Mouse (Mus musculus): Measurements from ENCODE around the gene Dnah6. TPM values are rescaled to one million over a fixed set of nuclear protein-coding genes. Genes with fewer than 3 reads are reported as not detected.

The Dnah6 gene
- polyA plus RNA-seq, 1 experiment from 2014 or later = 0.14 TPM

GRCm38 (mm10) chr6:73209598-73209997 is 11.9 kb downstream of the Dnah6 start:
- no peak overlapping the region for H3K27ac ChIP-seq (replicated peaks in 1 of 2; ENCODE audit: control insufficient read depth in 1 of 2, insufficient read depth in 1 of 2, low read depth in 2 of 2, low read length in 2 of 2)
- no peak overlapping the region for H3K4me2 ChIP-seq (ENCODE audit: low read length)
- H3K4me3 ChIP-seq (ENCODE audit: control insufficient read depth in 1 of 2, insufficient read depth in 1 of 2, low read depth in 1 of 2, low read length in 2 of 2) = no peak overlapping the region
- no peak for ATAC-seq (ENCODE audit: insufficient number of reproducible peaks, insufficient read depth, low FRiP score, low read depth)
- WGBS = 86% methylated on average over 6 of the region's 6 CpGs
- no peak overlapping the region for H3K9ac ChIP-seq (ENCODE audit: low read length)
- no peaks in the 10 kb centered on the region for H3K27me3 ChIP-seq (ENCODE audit: control insufficient read depth, insufficient read depth, low read length)
- H3K4me1 ChIP-seq (ENCODE audit: control insufficient read depth in 2 of 2, insufficient read depth in 2 of 2, low read length in 2 of 2) = no peaks in the 10 kb centered on the region
- H3K36me3 ChIP-seq (ENCODE audit: control insufficient read depth, insufficient read depth, low read length) = no peaks in the 10 kb centered on the region
- no peaks in the 10 kb centered on the region for H3K9me3 ChIP-seq (ENCODE audit: control insufficient read depth, low read length)

DNA sequence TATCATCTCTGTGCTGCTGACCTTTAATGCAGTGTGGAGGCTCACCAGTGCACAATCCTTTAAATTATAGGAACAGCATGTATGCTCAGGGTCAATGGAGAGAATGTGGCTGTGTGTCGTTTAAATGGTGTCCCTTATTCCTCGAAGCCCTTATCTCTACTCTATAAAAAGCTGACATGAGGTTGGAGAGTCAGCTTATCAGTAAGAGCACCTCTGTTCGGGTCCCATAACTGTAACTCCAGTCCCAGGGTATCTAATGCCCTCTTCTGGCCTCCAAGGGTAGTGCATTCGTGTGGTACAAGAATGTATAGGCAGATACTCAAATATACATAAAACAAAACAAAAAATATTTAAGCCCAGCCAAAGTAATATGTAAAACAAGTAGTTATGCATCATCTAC is 16.5 kb downstream of the Dnah6 start:
- Histone ChIP-seq H3K36me3 (ENCODE audit: control insufficient read depth, insufficient read depth, low read length) (no peaks in the 10 kb centered on the region), H3K4me3 (ENCODE audit: control insufficient read depth in 1 of 2, insufficient read depth in 1 of 2, low read depth in 1 of 2, low read length in 2 of 2) (no peak overlapping the region), H3K4me2 (ENCODE audit: low read length) (no peak overlapping the region), H3K9ac (ENCODE audit: low read length) (no peak overlapping the region), H3K9me3 (ENCODE audit: control insufficient read depth, low read length) (no peaks in the 10 kb centered on the region), H3K27ac (replicated peaks in 1 of 2; ENCODE audit: control insufficient read depth in 1 of 2, insufficient read depth in 1 of 2, low read depth in 2 of 2, low read length in 2 of 2) (no peak overlapping the region), H3K4me1 (ENCODE audit: control insufficient read depth in 2 of 2, insufficient read depth in 2 of 2, low read length in 2 of 2) (no peaks in the 10 kb centered on the region), H3K27me3 (ENCODE audit: control insufficient read depth, insufficient read depth, low read length) (no peaks in the 10 kb centered on the region)
- no peak for ATAC-seq (ENCODE audit: insufficient number of reproducible peaks, insufficient read depth, low FRiP score, low read depth)
- 44% methylated on average over 4 of the region's 4 CpGs for WGBS

DNA sequence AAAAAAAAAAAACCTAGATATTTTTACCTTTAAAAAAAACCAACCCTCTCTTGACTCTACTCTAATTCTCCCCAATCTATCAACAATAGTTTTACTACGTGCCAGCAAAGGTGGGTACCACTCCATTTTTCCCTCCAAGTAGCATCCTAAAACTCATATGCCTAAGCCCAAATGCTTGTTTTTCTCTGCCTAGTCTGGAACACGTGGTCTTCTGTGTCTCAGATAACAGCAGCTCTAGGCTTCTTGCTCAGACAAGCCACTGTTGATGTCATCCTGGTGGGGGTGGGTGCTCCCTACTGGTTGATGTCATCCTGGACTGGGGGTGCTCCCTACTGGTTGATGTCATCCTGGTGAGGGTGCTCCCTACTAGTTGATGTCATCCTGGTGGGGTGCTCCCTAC is 17.7 kb downstream of the Dnah6 start:
- WGBS = 56% methylated on average over 2 of the region's 2 CpGs
- no peaks in the 10 kb centered on the region for H3K27me3 ChIP-seq (ENCODE audit: control insufficient read depth, insufficient read depth, low read length)
- no peak for ATAC-seq (ENCODE audit: insufficient number of reproducible peaks, insufficient read depth, low FRiP score, low read depth)

DNA sequence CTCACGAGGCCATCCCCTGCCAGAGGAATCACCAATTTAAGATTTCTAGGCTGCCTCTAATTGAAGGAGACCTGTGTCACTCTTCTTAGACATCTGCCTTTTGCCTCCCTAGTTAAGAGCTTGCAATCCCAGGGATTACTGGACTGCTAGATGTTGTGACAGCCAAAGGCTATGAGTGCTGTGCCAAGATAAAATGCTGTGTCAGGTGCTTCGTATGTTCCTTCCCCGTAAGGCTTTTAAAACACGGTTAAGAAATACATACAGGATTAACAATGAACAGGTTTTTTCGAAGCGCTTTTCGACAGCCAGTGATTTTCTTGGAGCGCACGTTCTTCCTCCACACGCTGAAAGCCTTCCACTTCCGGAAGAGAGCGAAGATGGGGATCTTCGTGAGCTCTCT is 26.2 kb downstream of the Dnah6 start:
- Histone ChIP-seq H3K27ac (replicated peaks in 1 of 2; ENCODE audit: control insufficient read depth in 1 of 2, insufficient read depth in 1 of 2, low read depth in 2 of 2, low read length in 2 of 2) (no peak overlapping the region), H3K27me3 (ENCODE audit: control insufficient read depth, insufficient read depth, low read length) (no peaks in the 10 kb centered on the region), H3K4me1 (ENCODE audit: control insufficient read depth in 2 of 2, insufficient read depth in 2 of 2, low read length in 2 of 2) (no peaks in the 10 kb centered on the region), H3K4me2 (ENCODE audit: low read length) (no peak overlapping the region), H3K9me3 (ENCODE audit: control insufficient read depth, low read length) (peaks cover 4% of the 10 kb centered on the region; the same call in 1 of the 2 replicates), H3K36me3 (ENCODE audit: control insufficient read depth, insufficient read depth, low read length) (no peaks in the 10 kb centered on the region), H3K9ac (ENCODE audit: low read length) (no peak overlapping the region), H3K4me3 (ENCODE audit: control insufficient read depth in 1 of 2, insufficient read depth in 1 of 2, low read depth in 1 of 2, low read length in 2 of 2) (no peak overlapping the region)
- WGBS = 87% methylated on average over 13 of the region's 13 CpGs
- ATAC-seq (ENCODE audit: insufficient number of reproducible peaks, insufficient read depth, low FRiP score, low read depth) = no peak

More for the DNA sequence above, 17.7 kb downstream of the Dnah6 start:
- Histone ChIP-seq H3K9ac (ENCODE audit: low read length) (no peak overlapping the region), H3K27ac (replicated peaks in 1 of 2; ENCODE audit: control insufficient read depth in 1 of 2, insufficient read depth in 1 of 2, low read depth in 2 of 2, low read length in 2 of 2) (no peak overlapping the region), H3K4me1 (ENCODE audit: control insufficient read depth in 2 of 2, insufficient read depth in 2 of 2, low read length in 2 of 2) (no peaks in the 10 kb centered on the region), H3K4me2 (ENCODE audit: low read length) (no peak overlapping the region), H3K4me3 (ENCODE audit: control insufficient read depth in 1 of 2, insufficient read depth in 1 of 2, low read depth in 1 of 2, low read length in 2 of 2) (no peak overlapping the region), H3K9me3 (ENCODE audit: control insufficient read depth, low read length) (no peaks in the 10 kb centered on the region), H3K36me3 (ENCODE audit: control insufficient read depth, insufficient read depth, low read length) (no peaks in the 10 kb centered on the region)

DNA sequence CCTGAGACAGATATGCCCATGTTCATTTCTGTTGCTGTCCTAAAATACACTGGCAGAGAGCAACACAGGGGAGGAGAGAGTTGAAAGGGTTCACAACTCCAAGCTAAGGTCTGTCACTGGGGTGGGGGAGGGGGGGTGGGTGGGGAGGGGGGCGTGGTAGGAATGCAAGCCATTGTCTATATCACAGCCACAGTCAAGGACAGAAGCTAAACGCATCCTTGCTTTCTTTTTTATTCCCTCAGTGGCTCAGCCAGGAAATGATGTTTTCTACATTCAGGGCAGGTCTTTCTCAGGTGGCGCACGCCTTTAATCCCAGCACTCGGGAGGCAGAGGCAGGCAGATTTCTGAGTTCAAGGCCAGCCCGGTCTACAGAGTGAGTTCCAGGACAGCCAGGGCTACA is 30.7 kb downstream of the Dnah6 start:
- Histone ChIP-seq H3K27ac (replicated peaks in 1 of 2; ENCODE audit: control insufficient read depth in 1 of 2, insufficient read depth in 1 of 2, low read depth in 2 of 2, low read length in 2 of 2) (no peak overlapping the region), H3K9me3 (ENCODE audit: control insufficient read depth, low read length) (no peaks in the 10 kb centered on the region), H3K36me3 (ENCODE audit: control insufficient read depth, insufficient read depth, low read length) (no peaks in the 10 kb centered on the region), H3K27me3 (ENCODE audit: control insufficient read depth, insufficient read depth, low read length) (no peaks in the 10 kb centered on the region), H3K9ac (ENCODE audit: low read length) (no peak overlapping the region), H3K4me3 (ENCODE audit: control insufficient read depth in 1 of 2, insufficient read depth in 1 of 2, low read depth in 1 of 2, low read length in 2 of 2) (no peak overlapping the region), H3K4me2 (ENCODE audit: low read length) (no peak overlapping the region), H3K4me1 (ENCODE audit: control insufficient read depth in 2 of 2, insufficient read depth in 2 of 2, low read length in 2 of 2) (peaks cover 0 to 5% of the 10 kb centered on the region in 2 experiments; a peak in 2 of 4 replicates)
- ATAC-seq (ENCODE audit: insufficient number of reproducible peaks, insufficient read depth, low FRiP score, low read depth) = no peak
- WGBS = 71% methylated on average over 6 of the region's 6 CpGs

DNA sequence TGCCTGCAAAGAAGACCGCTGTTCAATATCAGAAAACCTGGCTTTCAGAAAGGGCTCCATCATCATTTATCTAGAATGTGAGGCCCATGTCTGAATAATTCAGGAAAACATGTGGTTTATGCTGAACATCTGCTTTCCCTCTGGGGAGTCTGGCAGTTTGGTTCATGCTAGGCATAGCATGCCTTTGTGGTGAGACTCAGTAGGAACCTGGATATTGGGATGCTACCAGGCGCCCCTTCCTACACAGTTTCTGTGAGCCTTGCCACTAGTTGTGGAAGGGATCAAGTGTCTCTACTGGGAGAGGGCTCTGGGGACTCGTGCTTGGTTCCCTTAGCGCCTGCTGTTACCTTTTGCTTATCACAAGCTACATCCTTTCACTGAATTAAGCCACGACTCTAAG is 37.2 kb downstream of the Dnah6 start:
- Histone ChIP-seq H3K27ac (replicated peaks in 1 of 2; ENCODE audit: control insufficient read depth in 1 of 2, insufficient read depth in 1 of 2, low read depth in 2 of 2, low read length in 2 of 2) (no peak overlapping the region), H3K4me2 (ENCODE audit: low read length) (no peak overlapping the region), H3K9me3 (ENCODE audit: control insufficient read depth, low read length) (no peaks in the 10 kb centered on the region), H3K4me1 (ENCODE audit: control insufficient read depth in 2 of 2, insufficient read depth in 2 of 2, low read length in 2 of 2) (peaks cover 0 to 6% of the 10 kb centered on the region in 2 experiments; a peak in 2 of 4 replicates), H3K9ac (ENCODE audit: low read length) (no peak overlapping the region), H3K4me3 (ENCODE audit: control insufficient read depth in 1 of 2, insufficient read depth in 1 of 2, low read depth in 1 of 2, low read length in 2 of 2) (no peak overlapping the region), H3K27me3 (ENCODE audit: control insufficient read depth, insufficient read depth, low read length) (no peaks in the 10 kb centered on the region), H3K36me3 (ENCODE audit: control insufficient read depth, insufficient read depth, low read length) (no peaks in the 10 kb centered on the region)
- ATAC-seq (ENCODE audit: insufficient number of reproducible peaks, insufficient read depth, low FRiP score, low read depth) = no peak
- WGBS = 67% methylated on average over 5 of the region's 5 CpGs

DNA sequence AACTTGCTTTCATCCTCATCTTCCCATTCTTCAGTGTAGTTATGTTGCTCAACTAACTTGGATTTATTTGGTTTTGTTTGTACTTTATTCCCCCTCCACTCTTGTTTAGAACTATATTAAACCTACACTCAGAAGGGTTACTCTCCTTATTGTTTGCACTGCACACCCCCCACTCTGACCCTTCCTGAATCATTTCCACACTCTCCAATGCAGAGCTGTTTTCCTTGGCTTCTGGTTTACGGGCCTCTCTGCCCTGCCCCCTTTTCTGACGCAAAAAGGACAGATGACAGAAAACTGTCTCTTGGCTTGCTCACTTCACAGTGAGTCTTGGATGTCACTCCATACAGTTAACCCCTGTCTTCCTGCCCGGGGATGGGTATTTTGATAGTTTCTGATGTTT is 38.5 kb downstream of the Dnah6 start:
- peak; percentile 70 for ATAC-seq (ENCODE audit: insufficient number of reproducible peaks, insufficient read depth, low FRiP score, low read depth)
- Histone ChIP-seq H3K4me2 (ENCODE audit: low read length) (no peak overlapping the region), H3K27ac (replicated peaks in 1 of 2; ENCODE audit: control insufficient read depth in 1 of 2, insufficient read depth in 1 of 2, low read depth in 2 of 2, low read length in 2 of 2) (peak overlapping the region in 1 of 2 experiments; percentile 49; a peak in 1 of 4 replicates), H3K9me3 (ENCODE audit: control insufficient read depth, low read length) (no peaks in the 10 kb centered on the region), H3K9ac (ENCODE audit: low read length) (no peak overlapping the region), H3K4me1 (ENCODE audit: control insufficient read depth in 2 of 2, insufficient read depth in 2 of 2, low read length in 2 of 2) (peaks cover 0 to 2% of the 10 kb centered on the region in 2 experiments; a peak in 1 of 4 replicates), H3K4me3 (ENCODE audit: control insufficient read depth in 1 of 2, insufficient read depth in 1 of 2, low read depth in 1 of 2, low read length in 2 of 2) (no peak overlapping the region), H3K36me3 (ENCODE audit: control insufficient read depth, insufficient read depth, low read length) (no peaks in the 10 kb centered on the region), H3K27me3 (ENCODE audit: control insufficient read depth, insufficient read depth, low read length) (no peaks in the 10 kb centered on the region)
- WGBS = 40% methylated on average over 3 of the region's 3 CpGs

- no peak overlapping the region for H3K4me3 ChIP-seq (ENCODE audit: control insufficient read depth in 1 of 2, insufficient read depth in 1 of 2, low read depth in 1 of 2, low read length in 2 of 2)
- peak overlapping the region; percentile 10 to 49; a peak in 2 of 4 replicates for H3K27ac ChIP-seq (replicated peaks in 1 of 2; ENCODE audit: control insufficient read depth in 1 of 2, insufficient read depth in 1 of 2, low read depth in 2 of 2, low read length in 2 of 2)
- ATAC-seq (ENCODE audit: insufficient number of reproducible peaks, insufficient read depth, low FRiP score, low read depth) = no peak; the same call in 1 of the 2 replicates
- no peaks in the 10 kb centered on the region for H3K27me3 ChIP-seq (ENCODE audit: control insufficient read depth, insufficient read depth, low read length)
- H3K9ac ChIP-seq (ENCODE audit: low read length) = no peak overlapping the region
- WGBS = 54% methylated on average over 3 of the region's 3 CpGs
- no peaks in the 10 kb centered on the region for H3K36me3 ChIP-seq (ENCODE audit: control insufficient read depth, insufficient read depth, low read length)
- peaks cover 0 to 2% of the 10 kb centered on the region in 2 experiments; a peak in 1 of 4 replicates for H3K4me1 ChIP-seq (ENCODE audit: control insufficient read depth in 2 of 2, insufficient read depth in 2 of 2, low read length in 2 of 2)
- no peak overlapping the region for H3K4me2 ChIP-seq (ENCODE audit: low read length)
- H3K9me3 ChIP-seq (ENCODE audit: control insufficient read depth, low read length) = no peaks in the 10 kb centered on the region
Observed at GRCm38 (mm10) chr6:73182410-73182809, 39.0 kb downstream of the Dnah6 start.
